Mouse (Mus musculus) forelimb bud, embryonic 11.5 days (tissue): ENCODE results near the gene Nubp2.

Source experiments
- DNase-seq: peaks from one replicate; pipeline ENCODE4 v3.0.0-alpha.2; 2012; ENCODE audit warnings: low read depth, low spot score

Gene Nubp2

GRCm38 (mm10) chr17:24894061-24894994 is 8.2 kb upstream of the Nubp2 start:
- DNase-seq: no peak

- DNase-seq: no peak
Observed at GRCm38 (mm10) chr17:24893276-24893675, 7.1 kb upstream of the Nubp2 start.

GRCm38 (mm10) chr17:24892785-24893184 is 6.6 kb upstream of the Nubp2 start:
- no peak for DNase-seq

- no peak for DNase-seq
Observed at GRCm38 (mm10) chr17:24891321-24891720, 5.2 kb upstream of the Nubp2 start.

- no peak for DNase-seq
Observed at GRCm38 (mm10) chr17:24890151-24891092, 4.3 kb upstream of the Nubp2 start.

GRCm38 (mm10) chr17:24888862-24889261 is 2.7 kb upstream of the Nubp2 start:
- DNase-seq: no peak

- no peak for DNase-seq
Observed at GRCm38 (mm10) chr17:24887291-24888080, 1.3 kb upstream of the Nubp2 start.

GRCm38 (mm10) chr17:24886932-24887271 is 753 bp upstream of the Nubp2 start:
- DNase-seq: no peak

GRCm38 (mm10) chr17:24885356-24886133 is 604 bp downstream of the Nubp2 start:
- DNase-seq: no peak

- no peak for DNase-seq
Observed at GRCm38 (mm10) chr17:24884391-24884790, 1.8 kb downstream of the Nubp2 start.

- peak; percentile 34 for DNase-seq
Observed at GRCm38 (mm10) chr17:24881738-24882440, 4.3 kb downstream of the Nubp2 start.

GRCm38 (mm10) chr17:24878531-24878930 is 7.6 kb downstream of the Nubp2 start:
- no peak for DNase-seq

- no peak for DNase-seq
Observed at GRCm38 (mm10) chr17:24878117-24878397, 8.1 kb downstream of the Nubp2 start.

- DNase-seq: no peak
Observed at GRCm38 (mm10) chr17:24877336-24878116, 8.6 kb downstream of the Nubp2 start.

- no peak for DNase-seq
Observed at GRCm38 (mm10) chr17:24874989-24875388, 11.2 kb downstream of the Nubp2 start.

GRCm38 (mm10) chr17:24874405-24874745 is 11.8 kb downstream of the Nubp2 start:
- DNase-seq: no peak

GRCm38 (mm10) chr17:24873695-24874404 is 12.3 kb downstream of the Nubp2 start:
- no peak for DNase-seq

- DNase-seq: no peak
Observed at GRCm38 (mm10) chr17:24867914-24868313, 18.2 kb downstream of the Nubp2 start.

- DNase-seq: no peak
Observed at GRCm38 (mm10) chr17:24865776-24866175, 20.4 kb downstream of the Nubp2 start, which contains the start of gene Igfals. TSS of gene Igfals (plus strand) at chr17:24865997.
